Mouse (Mus musculus) liver, embryonic 14.5 days (tissue): ENCODE measurements around the gene Dao.

Experiments used
- CTCF ChIP-seq: IDR thresholded peaks from 2 replicates; pipeline ENCODE4 v1.5.1; 2016; ENCODE audit warnings: antibody characterized with exemption, low read depth, control low read depth
- EP300 ChIP-seq: IDR thresholded peaks from 2 replicates; pipeline ENCODE4 v1.6.1; 2016; ENCODE audit warnings: antibody characterized with exemption, low read depth

GRCm38 (mm10) chr5:113981843-113982242 lies 21.7 kb upstream of the Dao start:
- no peak for TF ChIP-seq CTCF
- no peak for TF ChIP-seq EP300
